Mouse (Mus musculus): Measurements from ENCODE around the gene Hist1h4n. TPM values are rescaled to one million over a fixed set of nuclear protein-coding genes. Genes with fewer than 3 reads are reported as not detected.

Hist1h4n gene
- polyA plus RNA-seq (2014; fragmentation: Illumina TruSeq; extraction: RNeasy Lipid Tissue Mini Kit (QIAGEN cat#74804); ENCODE audit: low read depth, low replicate concordance), result 2.9 TPM

GRCm38 (mm10) chr13:21831418-21832394 lies at the start of gene Hist1h4n:
Gene Hist1h4n (minus strand): TSS chr13:21832196.

DNA sequence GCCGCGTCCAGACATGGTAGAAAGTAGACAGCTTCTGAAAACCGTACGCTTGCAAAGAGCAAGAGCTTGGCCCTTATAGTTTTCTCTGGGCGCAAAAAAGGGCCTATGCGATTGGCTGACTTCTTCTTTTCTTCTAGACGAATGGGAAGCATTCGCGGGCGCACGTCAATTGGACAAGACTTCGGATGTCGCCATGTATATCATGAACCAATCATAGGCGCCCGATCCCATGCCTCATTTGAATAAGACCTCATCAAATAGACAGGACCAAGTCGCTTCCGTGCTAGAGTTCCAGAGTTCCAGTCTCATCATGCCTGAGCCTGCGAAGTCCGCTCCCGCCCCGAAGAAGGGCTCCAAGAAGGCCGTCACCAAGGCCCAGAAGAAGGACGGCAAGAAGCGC lies 1.5 kb upstream of the Hist1h4n start, which contains the start of the genes Hist1h2ap and Hist1h2br:
Gene Hist1h2ap (minus strand): TSS at position 47 of the 400 bp plus-strand sequence.
Gene Hist1h2br (plus strand): TSS at position 283 of the 400 bp plus-strand sequence.

GRCm38 (mm10) chr13:21811539-21811938 lies 20.5 kb downstream of the Hist1h4n start, which contains the start of gene Hist1h4m:
Gene Hist1h4m (plus strand): TSS chr13:21811746.

GRCm38 (mm10) chr13:21810073-21810472 lies 21.9 kb downstream of the Hist1h4n start, which contains the start of the genes Hist1h2bq and Hist1h2ao:
Gene Hist1h2bq (minus strand): TSS chr13:21810197.
Gene Hist1h2ao (plus strand): TSS chr13:21810465.

GRCm38 (mm10) chr13:21786899-21787629 lies 44.9 kb downstream of the Hist1h4n start, which contains the start of the genes Hist1h2an and Hist1h2bp:
Gene Hist1h2an (minus strand): TSS chr13:21787218.
Gene Hist1h2bp (plus strand): TSS chr13:21787461.

DNA sequence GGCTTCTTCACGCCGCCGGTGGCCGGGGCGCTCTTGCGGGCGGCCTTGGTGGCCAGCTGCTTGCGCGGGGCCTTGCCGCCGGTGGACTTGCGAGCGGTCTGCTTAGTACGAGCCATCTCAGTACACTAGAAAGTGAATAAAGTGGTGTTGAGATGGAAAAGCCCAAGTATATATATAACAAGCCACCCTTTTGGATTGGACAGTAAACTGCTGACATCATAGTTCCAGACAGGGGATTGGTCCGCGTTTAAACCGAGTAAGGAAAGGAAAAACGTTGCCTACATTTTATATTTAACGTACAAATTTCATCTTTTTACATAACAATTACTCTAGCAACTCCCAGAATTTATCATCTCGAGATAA lies 48.8 kb downstream of the Hist1h4n start, which contains the start of gene Hist1h3i:
Gene Hist1h3i (minus strand): TSS at position 116 of the 363 bp plus-strand sequence.

Other genes starting within 250 kb of the Hist1h4n start
- gene Olfr1362, start 218.2 kb downstream of the Hist1h4n start, polyA plus RNA-seq (2014; fragmentation: Illumina TruSeq; extraction: RNeasy Lipid Tissue Mini Kit (QIAGEN cat#74804); ENCODE audit: low read depth, low replicate concordance), result not detected
- gene Olfr11, start 189.7 kb downstream of the Hist1h4n start, polyA plus RNA-seq (2014; fragmentation: Illumina TruSeq; extraction: RNeasy Lipid Tissue Mini Kit (QIAGEN cat#74804); ENCODE audit: low read depth, low replicate concordance), result not detected
- gene Olfr1361, start 168.8 kb downstream of the Hist1h4n start, polyA plus RNA-seq (2014; fragmentation: Illumina TruSeq; extraction: RNeasy Lipid Tissue Mini Kit (QIAGEN cat#74804); ENCODE audit: low read depth, low replicate concordance), result not detected
- gene Olfr1360, start 154.8 kb downstream of the Hist1h4n start, polyA plus RNA-seq (2014; fragmentation: Illumina TruSeq; extraction: RNeasy Lipid Tissue Mini Kit (QIAGEN cat#74804); ENCODE audit: low read depth, low replicate concordance), result not detected
- gene Olfr1359, start 134.1 kb downstream of the Hist1h4n start, polyA plus RNA-seq (2014; fragmentation: Illumina TruSeq; extraction: RNeasy Lipid Tissue Mini Kit (QIAGEN cat#74804); ENCODE audit: low read depth, low replicate concordance), result not detected
- not detected for gene Hist1h2bl, start 116.1 kb downstream of the Hist1h4n start, polyA plus RNA-seq (2014; fragmentation: Illumina TruSeq; extraction: RNeasy Lipid Tissue Mini Kit (QIAGEN cat#74804); ENCODE audit: low read depth, low replicate concordance)
- not detected for gene Hist1h2ai, start 115.8 kb downstream of the Hist1h4n start, polyA plus RNA-seq (2014; fragmentation: Illumina TruSeq; extraction: RNeasy Lipid Tissue Mini Kit (QIAGEN cat#74804); ENCODE audit: low read depth, low replicate concordance)
- gene Hist1h3h, start 114.5 kb downstream of the Hist1h4n start, polyA plus RNA-seq (2014; fragmentation: Illumina TruSeq; extraction: RNeasy Lipid Tissue Mini Kit (QIAGEN cat#74804); ENCODE audit: low read depth, low replicate concordance), result not detected
- not detected for gene Hist1h2bm, start 110.2 kb downstream of the Hist1h4n start, polyA plus RNA-seq (2014; fragmentation: Illumina TruSeq; extraction: RNeasy Lipid Tissue Mini Kit (QIAGEN cat#74804); ENCODE audit: low read depth, low replicate concordance)
- gene Hist1h4j, start 97.1 kb downstream of the Hist1h4n start, polyA plus RNA-seq (2014; fragmentation: Illumina TruSeq; extraction: RNeasy Lipid Tissue Mini Kit (QIAGEN cat#74804); ENCODE audit: low read depth, low replicate concordance), result 1.1 TPM
- not detected for gene Hist1h4k, start 81.7 kb downstream of the Hist1h4n start, polyA plus RNA-seq (2014; fragmentation: Illumina TruSeq; extraction: RNeasy Lipid Tissue Mini Kit (QIAGEN cat#74804); ENCODE audit: low read depth, low replicate concordance)
- gene Hist1h2ak, start 78.4 kb downstream of the Hist1h4n start, polyA plus RNA-seq (2014; fragmentation: Illumina TruSeq; extraction: RNeasy Lipid Tissue Mini Kit (QIAGEN cat#74804); ENCODE audit: low read depth, low replicate concordance), result not detected
- gene Hist1h2bn, start 78.1 kb downstream of the Hist1h4n start, polyA plus RNA-seq (2014; fragmentation: Illumina TruSeq; extraction: RNeasy Lipid Tissue Mini Kit (QIAGEN cat#74804); ENCODE audit: low read depth, low replicate concordance), result not detected
- gene Hist1h1b, start 51.6 kb downstream of the Hist1h4n start, polyA plus RNA-seq (2014; fragmentation: Illumina TruSeq; extraction: RNeasy Lipid Tissue Mini Kit (QIAGEN cat#74804); ENCODE audit: low read depth, low replicate concordance), result not detected
- gene Hist1h3i, start 48.8 kb downstream of the Hist1h4n start, polyA plus RNA-seq (2014; fragmentation: Illumina TruSeq; extraction: RNeasy Lipid Tissue Mini Kit (QIAGEN cat#74804); ENCODE audit: low read depth, low replicate concordance), result not detected
- gene Hist1h2an, start 45.0 kb downstream of the Hist1h4n start, polyA plus RNA-seq (2014; fragmentation: Illumina TruSeq; extraction: RNeasy Lipid Tissue Mini Kit (QIAGEN cat#74804); ENCODE audit: low read depth, low replicate concordance), result not detected
- 1.7 TPM for gene Hist1h2bp, start 44.7 kb downstream of the Hist1h4n start, polyA plus RNA-seq (2014; fragmentation: Illumina TruSeq; extraction: RNeasy Lipid Tissue Mini Kit (QIAGEN cat#74804); ENCODE audit: low read depth, low replicate concordance)
- 1.0 TPM for gene Hist1h2bq, start 22.0 kb downstream of the Hist1h4n start, polyA plus RNA-seq (2014; fragmentation: Illumina TruSeq; extraction: RNeasy Lipid Tissue Mini Kit (QIAGEN cat#74804); ENCODE audit: low read depth, low replicate concordance)
- not detected for gene Hist1h2ao, start 21.7 kb downstream of the Hist1h4n start, polyA plus RNA-seq (2014; fragmentation: Illumina TruSeq; extraction: RNeasy Lipid Tissue Mini Kit (QIAGEN cat#74804); ENCODE audit: low read depth, low replicate concordance)
- not detected for gene Hist1h4m, start 20.4 kb downstream of the Hist1h4n start, polyA plus RNA-seq (2014; fragmentation: Illumina TruSeq; extraction: RNeasy Lipid Tissue Mini Kit (QIAGEN cat#74804); ENCODE audit: low read depth, low replicate concordance)
- gene Hist1h2ap, start 1.3 kb upstream of the Hist1h4n start, polyA plus RNA-seq (2014; fragmentation: Illumina TruSeq; extraction: RNeasy Lipid Tissue Mini Kit (QIAGEN cat#74804); ENCODE audit: low read depth, low replicate concordance), result not detected
- gene Hist1h2br, start 1.5 kb upstream of the Hist1h4n start, polyA plus RNA-seq (2014; fragmentation: Illumina TruSeq; extraction: RNeasy Lipid Tissue Mini Kit (QIAGEN cat#74804); ENCODE audit: low read depth, low replicate concordance), result 0.46 TPM
- gene Zfp184, start 112.9 kb upstream of the Hist1h4n start, polyA plus RNA-seq (2014; fragmentation: Illumina TruSeq; extraction: RNeasy Lipid Tissue Mini Kit (QIAGEN cat#74804); ENCODE audit: low read depth, low replicate concordance), result 3.0 TPM
- 3.5 TPM for gene Pom121l2, start 149.0 kb upstream of the Hist1h4n start, polyA plus RNA-seq (2014; fragmentation: Illumina TruSeq; extraction: RNeasy Lipid Tissue Mini Kit (QIAGEN cat#74804); ENCODE audit: low read depth, low replicate concordance)
- gene Prss16, start 177.5 kb upstream of the Hist1h4n start, polyA plus RNA-seq (2014; fragmentation: Illumina TruSeq; extraction: RNeasy Lipid Tissue Mini Kit (QIAGEN cat#74804); ENCODE audit: low read depth, low replicate concordance), result not detected
- gene Hist1h2ah, start 203.4 kb upstream of the Hist1h4n start, polyA plus RNA-seq (2014; fragmentation: Illumina TruSeq; extraction: RNeasy Lipid Tissue Mini Kit (QIAGEN cat#74804); ENCODE audit: low read depth, low replicate concordance), result not detected
- gene Hist1h2bk, start 203.7 kb upstream of the Hist1h4n start, polyA plus RNA-seq (2014; fragmentation: Illumina TruSeq; extraction: RNeasy Lipid Tissue Mini Kit (QIAGEN cat#74804); ENCODE audit: low read depth, low replicate concordance), result not detected
- 6.8 TPM for gene Hist1h4i, start 209.2 kb upstream of the Hist1h4n start, polyA plus RNA-seq (2014; fragmentation: Illumina TruSeq; extraction: RNeasy Lipid Tissue Mini Kit (QIAGEN cat#74804); ENCODE audit: low read depth, low replicate concordance)
- not detected for gene Hist1h2ag, start 210.7 kb upstream of the Hist1h4n start, polyA plus RNA-seq (2014; fragmentation: Illumina TruSeq; extraction: RNeasy Lipid Tissue Mini Kit (QIAGEN cat#74804); ENCODE audit: low read depth, low replicate concordance)
- gene Hist1h2bj, start 211.0 kb upstream of the Hist1h4n start, polyA plus RNA-seq (2014; fragmentation: Illumina TruSeq; extraction: RNeasy Lipid Tissue Mini Kit (QIAGEN cat#74804); ENCODE audit: low read depth, low replicate concordance), result not detected

Measured in adipose tissue, adult 10 weeks (tissue).